Mouse (Mus musculus): ENCODE results near the gene Myoz2.
A peak's percentile ranks its signal among the peaks of the same experiment; 100 is the strongest.

The Myoz2 gene

GRCm38 (mm10) chr3:123034752-123035151, at the start of gene Myoz2:
Myoz2 (minus strand) TSS chr3:123035015.
- no peak for DNase-seq

- DNase-seq: no peak
Observed at GRCm38 (mm10) chr3:123081665-123082064, 46.9 kb upstream of the Myoz2 start.

GRCm38 (mm10) chr3:123080943-123081342, 46.1 kb upstream of the Myoz2 start:
- no peak for DNase-seq

GRCm38 (mm10) chr3:123080017-123080725, 45.4 kb upstream of the Myoz2 start:
- DNase-seq: no peak

GRCm38 (mm10) chr3:123075759-123076158, 40.9 kb upstream of the Myoz2 start:
- no peak for DNase-seq

GRCm38 (mm10) chr3:123075034-123075433, 40.2 kb upstream of the Myoz2 start:
- DNase-seq: no peak

- DNase-seq: no peak
Observed at GRCm38 (mm10) chr3:123073351-123073750, 38.5 kb upstream of the Myoz2 start.

- DNase-seq: no peak
Observed at GRCm38 (mm10) chr3:123072472-123072871, 37.7 kb upstream of the Myoz2 start.

- peak; percentile 18 for DNase-seq
Observed at GRCm38 (mm10) chr3:123070996-123071395, 36.2 kb upstream of the Myoz2 start.

GRCm38 (mm10) chr3:123066836-123067235, 32.0 kb upstream of the Myoz2 start:
- DNase-seq: no peak

GRCm38 (mm10) chr3:123065466-123065865, 30.7 kb upstream of the Myoz2 start:
- DNase-seq: no peak

- no peak for DNase-seq
Observed at GRCm38 (mm10) chr3:123064186-123064585, 29.4 kb upstream of the Myoz2 start.

- DNase-seq: no peak
Observed at GRCm38 (mm10) chr3:123061931-123062330, 27.1 kb upstream of the Myoz2 start.

GRCm38 (mm10) chr3:123058832-123059231, 24.0 kb upstream of the Myoz2 start:
- DNase-seq: no peak

- no peak for DNase-seq
Observed at GRCm38 (mm10) chr3:123054178-123054577, 19.4 kb upstream of the Myoz2 start.

- DNase-seq: no peak
Observed at GRCm38 (mm10) chr3:123053192-123053938, 18.6 kb upstream of the Myoz2 start.

GRCm38 (mm10) chr3:123042308-123042707, 7.5 kb upstream of the Myoz2 start:
- DNase-seq: no peak

- no peak for DNase-seq
Observed at GRCm38 (mm10) chr3:123033804-123034203, 1.0 kb downstream of the Myoz2 start.

GRCm38 (mm10) chr3:123025634-123026033, 9.2 kb downstream of the Myoz2 start:
- DNase-seq: no peak

- no peak for DNase-seq
Observed at GRCm38 (mm10) chr3:123024496-123025234, 10.2 kb downstream of the Myoz2 start.

- DNase-seq: no peak
Observed at GRCm38 (mm10) chr3:123018792-123019191, 16.0 kb downstream of the Myoz2 start.

- DNase-seq: no peak
Observed at GRCm38 (mm10) chr3:123013476-123013875, 21.3 kb downstream of the Myoz2 start.

GRCm38 (mm10) chr3:123009417-123009816, 25.4 kb downstream of the Myoz2 start:
- DNase-seq: no peak

GRCm38 (mm10) chr3:123007386-123007785, 27.4 kb downstream of the Myoz2 start:
- no peak for DNase-seq

Measured in retina, postnatal 1 day (tissue).